Mouse (Mus musculus) liver, postnatal 0 days (tissue): ENCODE measurements at regions not wholly inside any gene's neighbourhood (a gene's known extent, or its start where the extent isn't known, plus 50 kb on each side); places are given as distances from the start of the nearest gene placed in this dataset.

Experiments
- ATAC-seq: fragments of 200-750 bp; cut with Nextera tagmentation; 2 replicates; pipeline ENCODE4 v1.8.0; 2017; ENCODE audit warnings: mild to moderate bottlenecking, moderate library complexity
- DNase-seq: peaks from one replicate; pipeline ENCODE4 v3.0.0-alpha.2; 2016
- H3K27ac ChIP-seq: fragments of 300-500 bp; sonication (generic); 2 replicates; pipeline ENCODE4 v1.5.1; 2014; ENCODE audit warnings: antibody characterized with exemption, moderate library complexity, mild to moderate bottlenecking, low read depth
- H3K27me3 ChIP-seq: fragments of 300-500 bp; sonication (generic); 2 replicates; pipeline ENCODE4 v1.6.1; 2014; ENCODE audit warnings: low read length, control low read depth, mixed read lengths; ENCODE audit not compliant: insufficient read depth
- H3K36me3 ChIP-seq: fragments of 300-500 bp; sonication (generic); replicated peaks from 2 replicates; pipeline ENCODE4 v1.6.1; 2014; ENCODE audit warnings: mild to moderate bottlenecking, control low read depth, low read length, moderate library complexity, mixed read lengths; ENCODE audit not compliant: insufficient read depth
- H3K4me1 ChIP-seq: fragments of 300-500 bp; sonication (generic); 2 replicates; pipeline ENCODE4 v1.6.1; 2014; ENCODE audit warnings: antibody characterized with exemption, mild to moderate bottlenecking, control low read depth; ENCODE audit not compliant: insufficient read depth
- H3K4me2 ChIP-seq: fragments of 300-500 bp; sonication (generic); 2 replicates; pipeline ENCODE4 v1.6.1; 2014; ENCODE audit warnings: low read depth, mild to moderate bottlenecking, low read length, moderate library complexity, mixed read lengths
- H3K4me3 ChIP-seq: fragments of 300-500 bp; sonication (generic); 2 replicates; pipeline ENCODE4 v1.5.1; 2014; ENCODE audit warnings: low read depth, low read length
- H3K9ac ChIP-seq: fragments of 300-500 bp; sonication (generic); replicated peaks from 2 replicates; pipeline ENCODE4 v1.6.1; 2014; ENCODE audit warnings: mild to moderate bottlenecking, moderate library complexity
- H3K9me3 ChIP-seq: fragments of 300-500 bp; sonication (generic); 2 replicates; pipeline ENCODE4 v1.6.1; 2016; ENCODE audit warnings: mild to moderate bottlenecking, control low read depth, low read length, mixed read lengths
- CTCF ChIP-seq: sonication (generic); IDR thresholded peaks from 2 replicates; pipeline ENCODE4 v1.5.1; 2016; ENCODE audit warnings: antibody characterized with exemption, low read depth
- EP300 ChIP-seq: IDR thresholded peaks from 2 replicates; pipeline ENCODE4 v1.6.1; 2016; ENCODE audit warnings: antibody characterized with exemption, low read depth, mild to moderate bottlenecking
- WGBS: fragments of 180-500 bp; shearing (Covaris S2); extraction: QIAGEN DNeasy Blood & Tissue Kit; methylation state at CpG from one replicate; pipeline ENCODE4 v1.1.7; 2014; ENCODE audit not compliant: insufficient replicate concordance; 5-methylcytosine and 5-hydroxymethylcytosine counted together

DNA sequence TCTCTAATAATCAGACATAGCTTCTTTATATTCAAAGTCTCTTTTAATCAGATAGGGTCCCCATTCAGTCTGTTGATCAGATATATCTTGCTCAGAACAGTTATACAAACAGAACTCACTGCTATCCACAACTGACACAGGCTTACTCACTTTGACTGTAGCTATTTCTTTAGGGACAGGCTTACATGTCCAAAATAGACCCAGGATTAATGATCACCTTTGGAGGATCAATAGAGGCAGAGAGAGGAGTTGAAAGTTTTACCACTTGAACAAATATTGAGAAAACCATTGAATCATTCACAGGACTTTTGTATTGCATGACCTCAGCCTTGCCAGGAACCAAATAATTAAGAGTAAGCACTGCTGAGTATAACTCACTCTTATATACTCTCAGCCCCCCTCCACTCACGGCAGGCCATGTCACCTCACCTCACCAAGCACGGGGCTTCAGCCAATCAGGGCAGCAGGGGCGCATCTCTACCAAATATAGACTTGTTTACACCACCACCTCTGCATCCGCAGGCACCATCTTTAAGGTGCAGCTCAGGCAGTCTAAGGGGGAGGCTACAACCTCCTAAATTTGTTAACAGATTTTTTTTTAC, 501.8 kb upstream of the Cdh18 start:
- 61% methylated on average over 4 of the region's 4 CpGs for WGBS
- TF ChIP-seq EP300: no peak
- TF ChIP-seq CTCF: no peak
- H3K4me3 ChIP-seq: no peak overlapping the region

GRCm38 (mm10) chr15:22086856-22087255, 462.0 kb upstream of the Cdh18 start:
- 66% methylated on average over 3 of the region's 3 CpGs for WGBS
- Histone ChIP-seq H3K9ac (no peak overlapping the region), H3K27me3 (no peaks in the 10 kb centered on the region), H3K4me3 (no peak overlapping the region), H3K36me3 (no peaks in the 10 kb centered on the region), H3K27ac (no peak overlapping the region), H3K9me3 (no peaks in the 10 kb centered on the region), H3K4me1 (no peaks in the 10 kb centered on the region), H3K4me2 (no peak overlapping the region)
- DNase-seq (no peak), ATAC-seq (no peak)
- no peak for TF ChIP-seq CTCF
- no peak for TF ChIP-seq EP300

More for the DNA sequence above, 501.8 kb upstream of the Cdh18 start:
- H3K4me1 ChIP-seq: no peaks in the 10 kb centered on the region
- DNase-seq (peak; percentile 13), ATAC-seq (peak; percentile 93)
- no peaks in the 10 kb centered on the region for H3K9me3 ChIP-seq
- no peak overlapping the region for H3K4me2 ChIP-seq
- H3K27me3 ChIP-seq: no peaks in the 10 kb centered on the region
- no peaks in the 10 kb centered on the region for H3K36me3 ChIP-seq
- H3K27ac ChIP-seq: no peak overlapping the region
- H3K9ac ChIP-seq: no peak overlapping the region

- Histone ChIP-seq H3K4me2 (no peak overlapping the region), H3K9me3 (no peaks in the 10 kb centered on the region)
- no peak for DNase-seq
Observed at GRCm38 (mm10) chr15:22121746-22122145, 427.1 kb upstream of the Cdh18 start.

DNA sequence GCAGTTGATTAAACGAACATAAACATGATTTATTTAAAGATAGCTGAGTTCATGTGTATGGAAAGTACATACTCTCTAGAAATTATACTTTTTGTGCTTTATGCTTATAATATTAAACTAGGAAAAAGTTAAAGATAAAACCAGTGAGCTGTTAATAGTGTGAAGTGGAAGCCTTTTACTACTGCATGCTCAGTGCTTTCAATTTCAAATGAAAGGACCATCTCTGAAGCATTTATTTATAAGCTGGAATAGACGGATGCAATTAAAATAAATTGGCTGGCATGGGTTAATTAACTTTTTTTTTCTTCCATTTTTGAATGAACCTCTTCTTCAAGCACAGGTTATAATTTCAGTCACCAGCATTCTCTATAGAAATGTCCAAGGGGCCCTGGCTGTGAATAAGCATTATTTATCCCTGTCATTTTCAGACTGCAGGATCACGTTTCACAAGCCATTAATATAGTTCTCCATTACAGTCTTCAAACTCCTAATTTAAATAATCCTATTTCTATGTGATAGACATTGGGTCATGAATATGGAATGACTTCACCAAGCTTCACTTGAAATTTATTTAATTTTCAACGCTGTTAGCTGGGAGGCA, 396.8 kb upstream of the Cdh18 start:
- H3K27me3 ChIP-seq: no peaks in the 10 kb centered on the region
- no peak overlapping the region for H3K27ac ChIP-seq
- TF ChIP-seq CTCF: no peak
- no peak for TF ChIP-seq EP300
- no peak for ATAC-seq
- no peak overlapping the region for H3K4me3 ChIP-seq
- 81% methylated on average over 4 of the region's 4 CpGs for WGBS
- no peaks in the 10 kb centered on the region for H3K9me3 ChIP-seq
- H3K4me1 ChIP-seq: no peaks in the 10 kb centered on the region
- no peaks in the 10 kb centered on the region for H3K36me3 ChIP-seq
- H3K4me2 ChIP-seq: no peak overlapping the region
- DNase-seq: no peak
- no peak overlapping the region for H3K9ac ChIP-seq

More at GRCm38 (mm10) chr15:22121746-22122145, 427.1 kb upstream of the Cdh18 start:
- ATAC-seq: no peak
- no peak overlapping the region for H3K9ac ChIP-seq
- no peaks in the 10 kb centered on the region for H3K27me3 ChIP-seq
- H3K36me3 ChIP-seq: no peaks in the 10 kb centered on the region
- H3K4me1 ChIP-seq: no peaks in the 10 kb centered on the region
- no peak for TF ChIP-seq EP300
- TF ChIP-seq CTCF: no peak
- WGBS: 82% methylated on average over 1 of the region's 1 CpGs
- H3K4me3 ChIP-seq: no peak overlapping the region
- no peak overlapping the region for H3K27ac ChIP-seq

DNA sequence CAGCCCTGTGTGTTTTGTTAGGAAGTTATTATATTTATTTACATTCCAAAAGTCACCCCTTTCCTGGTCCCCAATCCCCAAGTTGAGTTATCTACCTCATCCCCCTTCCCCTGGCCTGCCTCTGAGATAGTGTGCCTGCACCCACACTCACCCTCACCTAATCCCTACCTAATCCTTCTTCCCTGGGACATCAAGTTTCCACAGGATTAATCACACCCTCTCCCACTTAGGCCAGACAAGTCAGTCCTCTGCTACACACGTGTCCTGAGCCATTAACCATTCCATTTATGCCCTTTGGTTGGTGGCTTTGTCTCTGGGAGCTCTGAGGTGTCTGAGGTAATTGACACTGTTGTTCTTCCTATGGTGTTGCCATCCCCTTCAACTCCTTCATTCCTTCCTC, 396.1 kb upstream of the Cdh18 start:
- no peak overlapping the region for H3K9ac ChIP-seq
- no peak overlapping the region for H3K4me2 ChIP-seq
- no peaks in the 10 kb centered on the region for H3K27me3 ChIP-seq
- no peaks in the 10 kb centered on the region for H3K4me1 ChIP-seq
- no peak overlapping the region for H3K4me3 ChIP-seq
- 28% methylated on average over 1 of the region's 1 CpGs for WGBS
- ATAC-seq (no peak), DNase-seq (no peak)
- no peak overlapping the region for H3K27ac ChIP-seq
- TF ChIP-seq EP300 (no peak), CTCF (no peak)
- no peaks in the 10 kb centered on the region for H3K36me3 ChIP-seq
- no peaks in the 10 kb centered on the region for H3K9me3 ChIP-seq

GRCm38 (mm10) chr15:22170302-22170701, 378.5 kb upstream of the Cdh18 start:
- no peaks in the 10 kb centered on the region for H3K36me3 ChIP-seq
- WGBS: 61% methylated on average over 5 of the region's 5 CpGs
- no peaks in the 10 kb centered on the region for H3K4me1 ChIP-seq
- no peaks in the 10 kb centered on the region for H3K9me3 ChIP-seq
- ATAC-seq (no peak), DNase-seq (no peak)
- no peak overlapping the region for H3K4me2 ChIP-seq
- no peak for TF ChIP-seq CTCF
- TF ChIP-seq EP300: no peak
- H3K4me3 ChIP-seq: no peak overlapping the region
- no peak overlapping the region for H3K9ac ChIP-seq
- no peaks in the 10 kb centered on the region for H3K27me3 ChIP-seq
- no peak overlapping the region for H3K27ac ChIP-seq
